Mouse (Mus musculus) embryonic fibroblast, embryonic 13.5 days (primary cell): ENCODE measurements around the gene Riok2.

Experiments
- CTCF ChIP-seq: IDR thresholded peaks from 2 replicates; pipeline ENCODE4 v1.5.1; 2011; ENCODE audit warnings: mild to moderate bottlenecking, control low read depth, low read length, moderate library complexity, borderline replicate concordance; ENCODE audit not compliant: insufficient read depth
- POLR2A ChIP-seq: IDR thresholded peaks from 2 replicates; pipeline ENCODE4 v1.6.1; 2011; ENCODE audit warnings: low read depth, mild to moderate bottlenecking, control low read depth, low read length, moderate library complexity

DNA sequence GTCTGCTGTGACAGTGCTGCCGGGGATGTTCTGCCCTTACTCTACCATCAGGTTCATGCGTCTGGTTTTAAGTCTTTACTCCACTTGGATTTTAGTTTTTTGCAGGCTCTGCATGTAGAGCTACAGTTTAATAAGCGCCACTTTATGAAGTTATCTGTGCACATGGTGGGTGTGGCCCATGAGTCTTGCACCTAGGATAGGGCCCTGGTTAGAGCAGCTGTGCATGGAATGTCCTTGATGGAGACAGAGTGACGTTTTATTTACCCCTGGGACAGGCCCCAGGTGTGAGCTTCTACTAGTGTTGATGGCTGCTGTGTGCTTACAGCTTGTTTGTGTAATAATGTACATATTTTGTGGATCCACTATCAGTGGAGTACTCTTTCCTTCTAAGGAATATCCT lies 47.5 kb upstream of the Riok2 start:
- no peak for TF ChIP-seq POLR2A
- TF ChIP-seq CTCF = no peak
